Mouse (Mus musculus) kidney, postnatal 25 days (tissue): Measurements from ENCODE around the gene Lsm11.

Source experiments
- DNase-seq, 2 experiments: peaks; one replicate each; pipeline ENCODE4 v3.0.0; 2021; ENCODE audit warnings: mixed read lengths in 2 of 2

Lsm11 gene

DNA sequence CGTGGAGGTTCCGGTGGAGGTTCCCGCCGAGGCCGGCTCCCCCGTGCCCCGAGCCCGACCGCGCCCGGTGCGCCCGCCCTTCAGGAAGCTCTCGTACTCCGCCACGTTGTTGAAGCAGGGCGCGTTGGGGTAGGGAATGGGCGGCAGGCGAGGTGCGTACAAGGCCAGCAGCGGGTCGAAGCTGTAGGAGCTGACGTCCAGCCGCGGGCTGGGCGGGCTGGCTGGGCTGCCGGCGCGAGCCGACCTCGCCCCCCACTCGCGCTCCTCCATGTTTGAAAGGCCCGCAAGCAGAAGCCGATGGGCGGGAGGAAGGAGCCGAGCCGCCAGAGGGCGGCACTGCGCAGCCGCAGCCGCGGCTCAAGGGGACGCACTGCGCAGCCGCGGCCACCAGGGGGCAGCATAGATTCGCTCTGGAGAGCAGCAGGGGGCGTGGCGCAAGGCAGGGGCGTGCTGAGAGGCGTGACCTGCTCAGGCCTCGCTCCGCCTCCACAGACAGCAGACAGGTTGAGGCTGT, at the start of gene Lsm11:
Gene Lsm11 (minus strand): TSS at position 293 of the 514 bp plus-strand sequence.
- DNase-seq, result peak; percentile 95 to 98

DNA sequence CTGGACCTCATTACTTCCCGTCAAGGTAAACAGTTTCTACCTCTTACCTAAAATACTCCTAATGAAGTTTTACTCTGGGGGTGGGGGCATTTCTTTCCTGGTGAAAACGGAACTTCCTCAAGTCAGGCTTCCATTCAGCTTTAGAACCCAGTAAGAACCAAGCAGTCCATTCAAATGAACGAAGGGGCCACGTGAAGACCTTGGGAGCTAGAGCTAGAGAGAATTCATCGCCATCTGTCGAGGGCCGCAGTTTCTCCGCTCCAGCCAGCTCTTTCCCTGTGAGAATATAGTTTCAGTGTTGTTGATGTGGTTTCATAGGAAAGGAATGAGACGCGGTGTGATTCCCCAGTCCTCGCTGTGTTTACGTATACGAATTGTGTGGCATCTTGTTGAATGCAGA, 47.4 kb upstream of the Lsm11 start:
- no peak for DNase-seq

DNA sequence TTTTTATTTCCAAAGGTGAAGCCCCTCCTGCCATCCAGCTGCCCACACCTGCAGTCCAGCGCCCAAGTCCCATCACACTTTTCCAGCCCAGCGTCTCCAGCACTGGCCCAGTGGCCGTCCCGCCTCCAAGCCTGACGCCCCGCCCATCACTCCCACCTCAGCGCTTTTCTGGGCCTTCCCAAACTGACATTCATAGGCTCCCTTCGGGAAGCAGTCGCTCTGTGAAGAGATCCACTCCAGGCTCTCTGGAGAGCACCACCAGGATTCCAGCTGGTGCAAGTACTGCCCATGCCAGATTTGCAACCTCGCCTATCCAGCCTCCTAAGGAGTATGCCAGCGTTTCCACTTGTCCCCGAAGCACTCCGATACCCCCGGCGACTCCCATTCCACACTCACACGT, 46.9 kb upstream of the Lsm11 start:
- peak; percentile 16 to 48 for DNase-seq

DNA sequence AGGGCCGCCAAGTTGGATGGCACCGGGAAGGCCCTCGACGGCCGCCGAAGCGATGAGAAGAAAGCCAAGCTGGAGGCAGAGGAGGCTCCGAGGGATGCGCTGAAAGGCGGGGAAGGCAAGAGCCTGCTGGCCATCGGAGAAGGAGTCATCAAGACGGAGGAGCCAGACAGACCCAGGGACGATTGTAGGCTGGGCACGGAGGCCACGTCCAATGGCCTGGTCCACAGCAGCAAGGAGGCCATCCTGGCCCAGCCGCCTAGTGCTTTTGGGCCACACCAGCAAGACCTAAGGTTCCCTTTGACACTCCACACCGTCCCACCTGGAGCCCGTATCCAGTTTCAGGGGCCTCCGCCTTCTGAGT, 36.1 kb upstream of the Lsm11 start:
- peak in 1 of 2 experiments; percentile 30 for DNase-seq

DNA sequence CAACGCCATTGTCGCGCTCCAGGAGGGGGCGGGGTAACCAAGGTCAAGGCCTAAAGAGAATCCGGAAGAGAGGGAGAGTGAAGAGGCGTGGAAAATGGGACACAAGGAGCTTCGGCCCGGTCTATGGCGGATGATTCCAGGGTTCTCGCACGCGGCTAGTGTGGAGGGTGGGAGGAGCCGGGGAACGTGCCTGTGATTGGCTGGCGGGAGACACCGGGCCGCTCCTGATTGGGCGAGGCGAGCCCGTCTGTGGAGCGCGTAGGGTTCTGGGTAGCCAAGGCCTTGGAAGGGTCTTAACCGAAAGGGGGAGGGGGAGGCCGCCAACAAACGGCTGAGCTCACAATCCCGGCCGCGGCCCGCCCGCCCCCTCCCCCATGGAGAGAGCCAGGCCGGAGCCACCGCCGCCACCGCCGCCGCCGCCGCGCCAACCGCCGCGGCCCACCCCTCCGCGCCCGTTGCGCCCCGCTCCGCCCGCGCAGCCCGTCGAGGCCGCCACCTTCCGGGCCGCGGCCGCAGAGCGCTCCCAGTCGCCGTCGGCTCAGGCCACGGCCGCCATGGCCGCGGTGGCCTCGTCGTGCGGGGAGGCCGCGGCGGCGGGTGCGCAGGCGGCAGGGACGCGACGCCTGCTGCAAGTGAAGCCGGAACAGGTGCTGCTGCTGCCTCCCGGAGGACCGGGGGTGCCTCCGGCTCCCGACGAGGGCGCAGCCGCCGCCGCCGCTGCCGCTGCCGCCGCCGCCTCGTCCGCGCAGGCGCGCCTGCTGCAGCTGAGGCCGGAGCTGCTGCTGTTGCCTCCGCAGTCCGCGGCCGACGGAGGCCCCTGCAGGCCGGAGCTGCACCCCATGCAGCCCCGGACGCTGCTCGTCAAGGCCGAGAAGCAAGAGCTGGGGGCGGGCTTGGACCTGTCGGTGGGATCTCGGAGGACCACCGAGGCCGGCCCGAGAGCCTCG, 35.5 kb upstream of the Lsm11 start, which contains the start of gene Sox30:
Gene Sox30 (plus strand): TSS at position 365 of the 947 bp plus-strand sequence.
- DNase-seq, result peak; percentile 49 to 80

DNA sequence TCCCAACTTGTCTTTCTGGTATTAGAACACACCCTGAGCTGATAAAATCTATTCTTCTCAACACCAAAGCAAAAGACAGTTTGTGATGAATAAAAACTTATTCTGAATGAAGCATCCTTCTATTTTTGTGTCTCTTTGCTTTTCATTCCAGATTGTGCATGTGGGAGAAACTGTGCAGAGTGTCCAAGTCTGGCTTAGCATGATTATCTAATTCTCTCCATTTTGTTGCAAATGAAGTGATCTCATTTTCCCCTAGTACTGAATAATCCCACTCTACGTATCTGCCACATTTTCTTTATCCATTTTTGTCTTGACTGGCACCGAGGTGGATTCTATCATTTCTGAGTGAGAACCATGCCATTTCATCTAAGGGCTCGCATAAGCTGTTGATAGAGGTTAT, 31.3 kb upstream of the Lsm11 start:
- DNase-seq, result no peak

DNA sequence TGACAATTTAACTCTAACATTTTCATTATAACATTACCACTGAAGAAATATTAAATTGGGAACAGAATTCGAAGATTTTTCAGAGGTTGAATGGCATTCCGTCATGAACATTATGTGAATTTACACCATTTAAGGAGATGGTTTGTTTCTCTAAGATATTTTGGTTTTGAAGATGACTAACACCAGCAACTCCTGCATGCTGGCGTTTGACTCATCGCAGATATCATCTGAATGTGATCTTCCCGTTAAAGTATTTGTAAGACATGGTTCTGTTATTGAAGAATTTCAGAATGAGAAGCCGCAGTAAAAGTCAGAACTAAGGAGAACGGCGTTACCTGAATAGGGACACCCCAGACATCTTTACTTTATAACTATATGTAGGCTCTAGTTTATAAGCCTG, 29.7 kb upstream of the Lsm11 start:
- no peak for DNase-seq

DNA sequence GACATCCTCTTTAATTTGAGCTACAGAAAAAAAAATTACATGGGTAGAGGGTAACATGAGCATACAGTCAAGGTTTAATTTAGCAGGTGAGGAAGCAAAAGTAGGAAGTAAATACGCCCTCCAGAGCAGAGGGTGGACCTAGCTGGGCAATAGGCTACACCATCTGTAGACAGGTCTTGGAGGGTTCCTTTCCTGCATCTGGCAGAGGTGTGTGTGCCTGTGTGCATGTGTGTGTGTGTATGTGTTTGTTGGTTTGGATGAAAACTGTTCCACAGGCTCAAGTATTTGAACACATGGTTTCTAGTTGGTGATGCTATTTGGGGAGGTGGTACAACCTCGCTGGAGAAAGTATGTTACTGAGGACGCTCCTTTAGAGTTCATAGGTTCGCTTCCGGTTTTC, 28.9 kb upstream of the Lsm11 start:
- DNase-seq, result no peak

DNA sequence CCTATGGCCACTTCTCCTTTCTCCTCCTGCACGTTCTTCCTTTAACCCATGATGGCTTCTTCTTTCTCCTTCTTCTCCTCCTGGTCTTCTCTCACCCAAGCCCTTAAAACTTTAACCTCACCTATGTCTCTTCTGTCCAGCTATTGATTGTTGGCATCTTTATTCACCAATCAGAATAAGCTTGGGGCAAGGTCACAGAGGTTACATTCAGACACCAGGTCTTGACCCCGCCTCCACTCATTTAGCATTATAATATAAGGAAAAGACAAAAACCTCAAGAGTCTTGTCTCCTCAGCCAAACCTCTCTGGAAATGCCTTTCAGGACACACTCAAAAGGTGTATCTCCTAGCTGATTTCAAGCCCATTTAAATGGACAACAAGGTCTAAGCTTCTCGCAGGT, 23.7 kb upstream of the Lsm11 start:
- DNase-seq, result no peak

DNA sequence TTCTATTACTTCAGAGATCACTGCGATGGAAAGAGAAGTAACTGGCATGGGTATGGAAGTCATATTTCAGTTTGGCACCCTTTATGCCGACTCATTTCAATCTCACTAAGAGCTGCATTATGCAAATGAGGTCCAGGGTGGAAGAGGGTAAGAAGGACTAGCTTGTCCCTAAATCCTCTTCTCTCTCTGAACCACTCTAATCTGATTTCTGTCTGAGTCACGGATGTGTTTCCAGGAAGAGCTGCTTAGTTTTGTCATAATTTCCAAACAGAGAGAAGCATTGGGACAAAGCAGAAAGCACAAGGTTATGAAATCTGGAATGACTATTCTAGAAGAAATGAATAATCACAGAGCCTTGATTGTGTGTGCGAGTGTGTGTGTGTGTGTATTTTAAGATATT, 22.2 kb upstream of the Lsm11 start:
- no peak for DNase-seq

DNA sequence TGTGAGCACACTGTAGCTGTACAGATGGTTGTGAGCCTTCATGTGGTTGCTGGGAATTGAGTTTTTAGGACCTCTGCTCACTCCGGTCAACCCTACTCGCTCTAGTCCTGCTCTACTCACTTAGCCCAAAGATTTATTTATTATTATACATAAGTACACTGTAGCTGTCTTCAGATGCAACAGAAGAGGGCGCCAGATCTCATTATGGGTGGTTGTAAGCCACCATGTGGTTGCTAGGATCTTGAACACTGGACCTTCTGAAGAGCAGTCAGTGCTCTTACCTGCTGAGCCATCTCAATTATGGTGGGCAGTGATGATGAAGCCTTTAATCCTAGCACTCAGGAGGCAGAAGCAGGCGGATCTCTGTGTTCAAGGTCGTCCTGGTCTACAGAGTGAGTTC, 15.3 kb upstream of the Lsm11 start:
- no peak for DNase-seq

DNA sequence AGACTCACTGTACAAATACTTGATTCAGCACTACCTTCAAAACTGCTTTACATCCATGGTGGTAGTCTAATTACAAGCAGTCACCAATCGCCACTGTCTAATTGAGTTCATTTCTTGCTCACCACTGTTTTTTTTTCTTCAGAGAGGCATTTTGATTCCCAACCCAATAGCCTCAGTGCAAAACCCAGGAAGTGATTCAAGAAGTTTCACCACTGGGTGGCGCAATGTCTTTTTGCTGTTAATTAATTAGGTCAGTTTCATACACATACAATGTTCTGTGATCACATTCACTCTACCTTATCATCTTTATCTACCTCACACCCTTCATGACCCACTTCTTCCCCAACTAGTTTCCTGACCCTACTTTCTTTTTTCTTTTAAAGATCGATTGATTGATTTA, 14.9 kb upstream of the Lsm11 start:
- peak in 1 of 2 experiments; percentile 53 for DNase-seq

DNA sequence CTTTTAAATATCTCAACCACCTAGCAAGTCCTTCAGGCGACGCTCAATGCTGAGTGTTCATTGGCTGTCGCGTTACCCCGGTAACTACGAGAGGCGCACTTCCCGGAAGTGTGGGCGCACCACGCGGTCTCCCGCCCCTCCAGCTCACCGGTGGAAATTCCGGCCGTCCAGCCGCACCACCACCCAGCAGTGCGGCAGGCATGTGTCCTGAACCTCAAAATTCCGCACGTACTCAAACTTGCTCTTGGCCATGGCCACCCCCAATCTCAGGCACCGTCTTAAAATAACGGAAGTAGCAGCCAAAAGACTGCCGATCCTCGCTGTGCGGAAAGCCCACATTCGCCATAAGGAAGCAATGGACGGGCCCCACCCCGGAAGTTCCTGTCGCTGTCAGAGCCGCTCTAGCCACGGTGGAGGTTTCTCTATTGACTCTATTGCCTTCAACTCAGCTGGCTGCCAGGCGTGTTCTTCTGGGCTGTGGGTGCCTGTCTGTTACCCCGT, 10.4 kb upstream of the Lsm11 start, which contains the start of gene Thg1l:
Gene Thg1l (minus strand): TSS at position 368 of the 501 bp plus-strand sequence.
- DNase-seq, result peak; percentile 94 to 96

DNA sequence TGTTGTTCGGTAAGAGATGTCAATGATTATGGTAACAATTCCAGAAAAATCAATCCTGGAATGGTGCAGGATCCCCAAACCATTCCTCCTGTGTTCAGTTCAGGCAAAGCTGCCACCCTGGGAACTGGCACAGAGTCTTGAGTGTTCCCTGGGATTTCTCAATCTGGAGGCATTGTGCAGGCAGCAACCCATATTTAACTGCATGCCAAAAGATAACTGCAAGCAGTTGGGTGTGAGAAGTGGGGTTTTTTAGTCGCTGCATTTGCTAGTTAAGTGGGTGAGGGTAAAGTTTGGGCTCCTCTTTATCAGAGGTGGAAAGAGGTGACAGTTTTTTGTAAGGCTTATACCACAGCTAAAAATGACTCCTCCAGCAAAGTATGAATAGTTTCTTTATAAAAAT, 2.8 kb upstream of the Lsm11 start:
- DNase-seq, result no peak

DNA sequence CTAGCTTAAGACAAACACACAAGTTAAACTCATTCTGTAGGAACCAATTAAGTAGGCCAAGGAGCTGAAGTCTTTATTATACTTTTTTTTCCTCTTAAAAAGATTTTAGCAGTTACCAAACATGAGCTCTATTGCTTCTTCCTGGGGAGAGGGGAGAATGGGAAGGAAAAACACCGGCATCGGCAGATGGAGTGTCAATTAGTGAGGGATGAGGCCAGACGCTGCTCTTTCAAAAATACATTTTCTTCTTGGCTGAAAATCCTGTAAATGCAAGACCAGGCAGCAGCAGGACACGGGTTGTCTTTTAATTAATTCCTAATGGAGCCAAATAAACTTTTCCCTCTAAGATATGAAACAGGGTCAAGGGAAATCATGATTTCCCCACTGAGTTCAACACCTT, 2.1 kb upstream of the Lsm11 start:
- no peak for DNase-seq

DNA sequence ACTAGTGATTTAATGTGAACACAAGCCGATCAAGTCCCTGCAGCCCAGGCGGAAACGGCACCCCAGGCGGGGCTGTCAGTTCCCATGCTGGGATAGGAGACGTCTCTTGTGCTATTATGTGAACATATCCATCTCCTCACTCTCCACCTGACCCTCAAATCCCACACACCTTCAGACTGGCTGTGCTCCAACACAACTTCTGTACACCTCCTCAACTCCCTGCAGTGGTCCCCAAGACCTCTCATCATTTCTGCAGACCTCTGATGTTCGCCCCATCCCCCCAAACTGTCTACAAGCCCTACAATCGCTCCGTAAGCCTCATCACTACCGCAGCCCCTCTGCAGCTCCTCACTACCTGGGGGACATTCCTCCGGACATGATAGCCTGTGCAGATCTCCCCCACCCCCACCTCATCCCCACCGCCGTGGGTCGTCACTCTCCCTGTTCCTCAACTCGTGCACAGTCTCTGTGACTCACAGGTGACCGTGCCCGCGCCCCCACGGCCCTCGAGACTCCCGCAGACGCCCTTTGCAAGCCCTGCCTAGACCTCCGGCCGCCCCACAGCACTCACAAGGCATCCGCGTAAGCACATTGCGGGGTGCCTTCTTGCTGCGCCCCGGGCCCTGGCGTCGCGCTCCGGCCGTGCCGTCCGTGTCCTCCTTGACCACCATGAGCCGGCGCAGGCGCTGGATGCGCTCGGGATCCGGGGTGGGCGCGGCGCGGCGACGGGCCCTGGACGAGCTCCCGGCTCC, 668 bp downstream of the Lsm11 start:
- DNase-seq, result peak in 1 of 2 experiments; percentile 3

DNA sequence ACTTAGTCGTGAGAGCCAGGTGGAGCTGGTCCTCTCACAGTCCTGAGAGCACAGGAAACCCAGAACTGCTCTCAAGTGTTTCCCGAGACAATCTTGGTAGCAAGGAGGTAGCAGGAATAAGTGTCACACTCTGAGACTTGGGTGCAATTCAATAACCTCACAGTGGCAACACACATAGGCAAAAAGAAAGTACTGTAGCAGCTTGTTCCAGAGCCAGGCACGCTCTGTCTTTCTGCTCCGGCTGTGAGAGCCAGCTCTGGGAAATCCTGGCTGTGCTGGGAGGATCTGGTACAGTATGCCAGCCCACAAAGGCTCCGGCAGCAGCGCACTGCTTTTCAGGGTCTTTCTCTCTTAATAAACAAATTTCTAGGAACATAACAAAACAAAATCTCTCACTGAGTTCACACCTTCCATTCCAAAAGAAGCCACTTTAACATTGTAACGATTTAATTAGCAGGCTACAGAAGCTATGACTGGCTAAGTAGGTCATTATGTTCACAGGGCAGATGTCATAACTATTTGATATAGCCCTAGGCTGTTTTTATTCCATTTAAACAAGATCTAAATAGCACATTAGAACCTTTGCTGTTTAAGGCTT, 1.5 kb downstream of the Lsm11 start:
- no peak for DNase-seq

DNA sequence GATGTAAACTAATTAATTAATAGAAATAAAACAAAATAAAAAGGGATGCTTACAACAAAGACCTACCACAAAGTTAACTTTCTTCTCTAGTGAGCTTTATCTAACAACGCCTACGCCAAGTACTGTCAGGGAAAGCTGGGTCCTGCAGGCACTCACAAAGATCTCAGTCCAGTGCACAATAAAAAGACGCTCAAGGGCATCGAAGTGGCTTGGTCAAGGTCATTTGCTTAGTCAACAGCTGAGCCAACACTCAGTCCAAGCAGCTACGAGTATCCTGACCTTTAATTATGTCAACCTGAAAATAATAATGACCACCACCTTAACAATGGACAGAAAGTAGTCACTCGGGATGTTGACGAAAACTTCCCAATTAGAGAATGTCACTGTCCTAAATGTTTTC, 2.5 kb downstream of the Lsm11 start:
- no peak for DNase-seq

DNA sequence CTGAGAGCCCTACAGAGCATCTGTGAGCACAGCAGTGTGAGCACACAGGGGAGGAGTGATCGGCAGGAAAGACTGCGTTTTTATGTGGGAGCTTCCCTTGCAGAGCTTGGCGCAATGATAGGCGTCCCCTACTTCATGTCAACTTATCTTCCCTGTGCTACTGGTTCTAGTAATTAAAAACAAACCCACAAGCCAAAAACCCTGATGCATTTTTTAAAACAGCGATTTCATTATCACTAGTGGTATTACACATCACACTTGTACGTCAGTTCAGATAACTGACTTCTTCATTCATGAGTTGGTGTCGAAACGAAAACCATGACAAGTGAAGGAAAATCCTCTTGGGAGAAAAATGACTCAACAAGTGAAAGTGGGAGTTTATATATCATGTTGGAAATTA, 5.8 kb downstream of the Lsm11 start:
- no peak for DNase-seq

DNA sequence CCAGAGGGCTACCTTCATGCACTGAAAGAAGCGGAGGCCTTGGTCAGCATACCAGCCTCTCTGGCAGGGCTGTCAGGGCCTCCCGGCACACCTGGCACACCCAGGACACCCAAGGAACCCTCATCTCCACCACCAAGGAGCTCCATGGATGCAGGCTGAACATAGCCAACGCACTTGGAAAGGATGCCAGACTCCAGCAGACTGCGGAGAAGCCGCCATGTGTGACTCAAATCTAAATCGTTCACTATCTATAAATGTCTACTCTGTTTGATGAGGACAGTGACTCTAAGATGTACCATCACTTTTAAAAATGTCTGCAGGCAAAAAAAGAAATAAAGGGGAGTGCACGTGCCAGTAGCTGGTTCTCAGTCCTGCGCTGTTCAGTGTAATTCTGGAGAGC, 7.3 kb downstream of the Lsm11 start:
- DNase-seq, result no peak

DNA sequence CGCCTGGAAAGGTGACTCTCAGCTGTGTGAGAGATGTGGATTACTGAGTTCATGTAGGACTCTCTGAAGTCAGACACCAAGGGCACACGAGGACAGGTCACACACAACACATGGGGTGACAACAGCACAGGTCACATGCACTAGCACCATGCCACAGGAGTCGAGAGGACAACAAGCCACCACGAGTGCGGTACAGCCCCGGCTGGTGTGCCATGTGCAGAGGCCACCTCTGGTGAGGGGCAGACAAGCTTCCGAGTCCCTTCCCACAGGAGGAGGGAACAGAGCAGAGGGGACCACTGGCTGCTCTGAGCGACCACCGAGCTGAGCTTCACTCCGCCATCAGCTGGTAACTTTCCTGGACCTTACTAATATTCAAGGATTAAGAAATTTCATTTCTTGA, 12.0 kb downstream of the Lsm11 start:
- no peak for DNase-seq

DNA sequence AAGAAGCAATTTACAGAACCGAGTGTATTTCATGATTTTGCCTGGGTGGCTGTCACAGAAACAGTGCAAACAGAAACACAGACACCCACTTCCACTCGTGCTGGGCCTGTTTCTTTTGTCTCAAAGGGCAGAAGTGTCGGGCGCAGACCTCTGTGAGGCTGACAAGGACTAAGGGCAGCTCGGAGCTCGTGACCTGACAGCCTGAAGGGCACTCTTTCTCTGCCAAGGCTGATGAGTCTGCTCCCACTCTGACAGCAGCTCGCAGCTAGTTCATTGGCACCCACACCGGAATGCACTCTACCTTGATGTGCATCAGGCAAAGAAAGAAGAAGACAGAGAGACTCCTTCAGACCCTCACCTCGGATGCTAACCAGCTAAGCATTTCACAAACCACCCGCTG, 15.2 kb downstream of the Lsm11 start:
- DNase-seq, result no peak

DNA sequence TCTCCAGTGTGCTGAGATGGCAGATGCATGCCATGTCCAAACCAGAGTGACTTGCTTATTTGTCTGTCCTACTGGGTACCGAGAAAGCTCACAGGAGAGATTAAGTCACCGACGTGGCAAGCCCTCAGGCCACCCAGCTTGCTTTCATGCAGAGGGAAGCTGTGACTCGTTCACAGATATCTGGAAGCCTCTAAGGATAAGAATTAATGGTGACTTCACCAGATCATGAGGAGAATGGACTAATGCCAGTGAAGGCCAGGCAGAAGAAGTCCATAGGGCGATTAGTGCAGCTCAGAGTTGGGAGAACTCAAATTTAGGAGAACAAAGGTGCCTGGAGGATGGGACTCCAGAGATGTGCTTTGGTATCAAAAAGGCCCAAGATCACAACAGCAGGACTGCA, 17.3 kb downstream of the Lsm11 start:
- DNase-seq, result no peak
